Mouse (Mus musculus) adrenal gland, adult 2 months (tissue): ENCODE measurements at regions not wholly inside any gene's neighbourhood (a gene's known extent, or its start where the extent isn't known, plus 50 kb on each side); places are given as distances from the start of the nearest gene placed in this dataset.

Experiments
- DNase-seq: peaks from one replicate; pipeline ENCODE4 v3.0.0; 2021

- DNase-seq: no peak
Measured at GRCm38 (mm10) chr5:101294031-101294430, 370.8 kb downstream of the Nkx6-1 start.

- DNase-seq: peak; percentile 5
Measured at GRCm38 (mm10) chr5:101288358-101288757, 376.4 kb downstream of the Nkx6-1 start.

DNA sequence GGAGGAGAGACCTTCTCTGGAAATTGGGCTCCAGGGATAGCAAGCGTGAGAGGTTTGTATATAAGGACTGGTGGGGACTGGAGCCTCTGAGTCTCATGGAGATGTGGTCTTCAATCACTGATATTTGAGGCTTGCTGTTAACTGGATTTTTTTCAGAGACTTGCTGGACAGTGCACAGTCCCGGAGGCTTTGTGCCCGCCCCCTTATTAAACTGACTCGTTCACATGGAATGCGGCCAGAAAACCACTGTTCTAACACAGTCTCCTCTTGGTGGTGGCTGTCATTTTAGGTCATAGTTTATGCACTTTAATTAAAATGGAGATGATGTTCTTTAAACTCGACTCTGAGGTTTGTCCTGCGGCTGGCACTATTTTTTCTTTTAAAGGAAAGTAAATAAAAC lies 378.9 kb downstream of the Nkx6-1 start:
- DNase-seq: no peak

GRCm38 (mm10) chr5:101250474-101250873 lies 405.0 kb downstream of the Gpat3 start:
- DNase-seq: peak; percentile 52

- DNase-seq: no peak
Measured at GRCm38 (mm10) chr5:101242651-101243050, 397.1 kb downstream of the Gpat3 start.

DNA sequence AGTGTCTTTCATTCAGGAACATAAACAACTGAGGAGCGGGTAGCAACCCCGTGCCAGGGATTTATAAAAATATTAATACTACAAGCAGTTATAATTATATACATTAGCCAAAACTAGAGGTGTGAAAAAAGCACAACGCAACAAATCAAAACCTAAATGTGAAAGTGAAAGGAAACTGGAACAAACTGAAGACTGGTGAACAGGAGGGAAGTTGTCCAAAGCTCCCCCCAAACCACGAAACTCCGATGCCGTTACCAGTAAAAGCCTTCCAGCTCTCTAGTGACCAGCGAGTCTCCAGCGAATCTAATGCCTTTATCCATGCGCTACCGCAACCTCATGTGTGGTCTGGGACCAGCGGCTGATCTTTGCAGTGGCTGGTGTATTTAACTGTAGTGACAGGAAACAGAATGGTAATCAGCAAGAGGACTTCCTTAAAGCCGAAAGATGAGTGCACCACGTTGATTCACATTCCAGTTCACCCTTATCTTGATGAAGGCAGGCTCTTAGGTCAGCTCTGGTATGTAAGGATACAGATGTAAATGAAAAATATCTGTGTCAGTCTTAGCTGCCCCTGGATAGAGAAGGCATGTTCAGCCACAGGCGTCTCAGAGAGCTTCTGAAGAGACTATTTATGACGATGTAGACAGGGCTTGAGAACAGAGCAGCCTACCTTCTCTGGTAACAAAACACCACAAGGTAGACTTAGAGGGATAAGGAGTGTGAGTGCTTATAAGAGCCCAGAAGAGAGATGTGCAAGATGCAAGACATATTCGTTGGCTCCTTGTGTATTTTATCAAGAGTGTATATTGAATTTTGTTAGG lies 394.0 kb downstream of the Gpat3 start:
- no peak for DNase-seq

DNA sequence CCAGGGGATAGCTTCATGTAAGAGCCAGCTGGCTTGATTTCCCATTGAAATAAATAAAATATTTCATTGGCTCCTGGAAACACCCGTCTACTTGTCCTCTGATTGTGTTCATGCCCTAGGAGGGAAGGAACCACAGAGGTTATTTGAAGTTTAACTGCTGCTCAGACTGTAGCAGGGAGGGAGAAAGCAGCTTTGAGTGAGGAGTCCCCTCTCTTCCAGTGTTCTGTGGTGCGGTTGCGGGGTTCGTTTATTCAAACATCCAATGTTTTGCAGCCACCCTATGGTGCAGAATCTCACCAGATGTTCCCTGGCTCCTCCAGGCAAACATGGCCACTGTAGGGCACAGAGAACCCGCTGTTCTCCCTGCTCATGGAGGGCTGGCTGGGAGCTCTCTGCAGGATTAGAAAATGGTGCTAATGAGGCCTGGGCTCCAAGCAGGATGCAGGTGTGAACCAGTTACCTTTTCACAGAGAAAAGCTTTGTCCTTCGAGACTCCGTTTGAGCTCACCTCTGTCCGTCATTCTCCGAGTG lies 390.7 kb downstream of the Gpat3 start:
- DNase-seq: no peak

DNA sequence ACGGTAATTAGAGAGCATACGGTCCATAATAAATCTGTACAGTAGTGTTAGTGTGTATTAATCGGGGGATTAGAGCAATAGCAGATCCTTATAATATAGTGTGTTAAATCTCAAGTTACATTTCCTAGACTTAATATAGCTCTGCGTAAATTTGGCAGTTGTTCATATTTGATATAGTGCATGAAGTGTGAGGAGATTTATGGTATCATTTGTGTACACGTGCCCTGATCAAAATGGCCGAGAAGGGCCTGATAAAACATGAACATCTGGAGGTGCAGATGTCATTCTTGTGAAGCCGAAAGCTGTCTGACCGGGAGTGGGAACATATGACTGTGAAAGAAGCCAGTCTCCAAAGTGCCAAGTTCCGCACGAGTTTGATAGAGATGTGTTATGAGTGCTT lies 376.9 kb downstream of the Gpat3 start:
- no peak for DNase-seq

GRCm38 (mm10) chr5:101218082-101218481 lies 372.6 kb downstream of the Gpat3 start:
- DNase-seq: no peak

DNA sequence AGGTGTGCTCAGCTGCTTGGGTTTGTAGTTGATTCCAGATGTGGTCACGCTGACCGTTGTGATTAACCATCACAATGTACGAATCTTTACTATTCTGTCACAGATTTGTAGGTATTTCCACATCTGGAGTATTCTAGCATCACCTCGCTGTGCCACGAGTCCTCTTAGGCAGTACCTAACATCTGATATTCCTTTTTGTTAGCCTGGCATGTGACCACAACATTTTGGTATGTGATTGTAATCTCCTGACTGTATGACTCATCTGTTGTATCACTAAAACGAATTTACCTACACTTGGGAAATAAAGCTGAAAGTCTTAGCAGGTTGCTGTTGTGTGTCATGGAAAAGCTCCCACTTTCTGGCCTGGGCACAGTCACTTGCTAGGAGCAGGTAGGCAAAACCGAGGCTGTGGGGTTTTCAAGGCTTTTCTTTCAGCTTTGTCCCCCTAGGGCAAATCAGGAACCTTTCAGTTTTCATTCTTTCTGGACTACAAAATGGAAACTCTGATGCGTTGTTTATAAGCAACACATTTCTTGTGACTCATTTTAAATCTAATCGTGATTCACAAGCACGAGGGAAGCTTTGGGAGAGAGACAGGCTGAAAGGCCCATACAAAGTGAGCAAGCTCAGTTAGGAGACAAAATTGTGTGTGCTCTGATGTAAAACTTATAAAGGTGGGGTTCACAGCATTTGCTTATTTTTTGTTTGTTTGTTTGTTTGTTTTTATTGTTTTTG lies 371.5 kb downstream of the Gpat3 start:
- no peak for DNase-seq

DNA sequence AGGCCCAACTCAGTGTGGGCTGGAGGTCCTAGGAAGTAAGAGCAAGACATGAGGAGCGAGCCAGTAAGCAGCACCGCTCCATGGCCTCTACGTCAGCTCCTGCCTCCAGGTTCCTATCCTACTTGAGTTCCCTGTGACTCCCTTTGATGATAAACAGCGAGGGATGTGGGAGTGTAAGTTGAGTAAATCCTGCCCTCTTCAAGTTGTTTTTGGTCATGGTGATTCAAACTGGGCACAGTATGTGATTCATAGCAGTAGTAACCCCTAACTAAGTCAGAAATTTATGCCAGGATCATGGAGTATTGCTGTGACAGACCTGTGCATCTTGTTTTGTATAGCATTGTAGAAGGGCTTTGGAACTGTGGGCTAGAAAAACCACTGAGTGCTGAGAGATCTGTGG lies 366.5 kb downstream of the Gpat3 start:
- no peak for DNase-seq

GRCm38 (mm10) chr5:101208150-101208549 lies 362.6 kb downstream of the Gpat3 start:
- no peak for DNase-seq

GRCm38 (mm10) chr5:101195501-101195900 lies 350.0 kb downstream of the Gpat3 start:
- no peak for DNase-seq

- no peak for DNase-seq
Measured at GRCm38 (mm10) chr5:101190976-101191375, 345.5 kb downstream of the Gpat3 start.

- no peak for DNase-seq
Measured at GRCm38 (mm10) chr5:101173183-101173582, 327.7 kb downstream of the Gpat3 start.

DNA sequence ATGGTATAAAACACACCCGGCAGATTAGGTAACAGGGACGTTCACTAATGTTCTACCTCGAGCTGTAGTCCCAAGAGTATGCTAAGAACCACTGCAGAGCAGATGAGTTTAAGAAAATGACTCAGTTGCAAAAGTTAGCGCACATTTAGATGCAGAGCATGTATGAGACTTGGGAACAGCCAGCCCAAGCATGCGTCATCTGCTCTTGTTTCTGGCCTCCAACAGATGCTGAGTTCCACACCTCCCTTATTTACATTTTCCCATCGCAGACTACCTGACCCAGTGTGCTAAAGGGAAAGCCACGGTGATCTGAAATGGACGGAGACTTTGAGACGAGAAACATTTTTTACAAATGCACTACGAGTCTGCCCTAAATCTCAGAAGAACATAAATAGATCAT lies 327.3 kb downstream of the Gpat3 start:
- DNase-seq: no peak

GRCm38 (mm10) chr5:101169074-101169473 lies 323.6 kb downstream of the Gpat3 start:
- no peak for DNase-seq

GRCm38 (mm10) chr5:101163624-101164213 lies 318.2 kb downstream of the Gpat3 start:
- no peak for DNase-seq

DNA sequence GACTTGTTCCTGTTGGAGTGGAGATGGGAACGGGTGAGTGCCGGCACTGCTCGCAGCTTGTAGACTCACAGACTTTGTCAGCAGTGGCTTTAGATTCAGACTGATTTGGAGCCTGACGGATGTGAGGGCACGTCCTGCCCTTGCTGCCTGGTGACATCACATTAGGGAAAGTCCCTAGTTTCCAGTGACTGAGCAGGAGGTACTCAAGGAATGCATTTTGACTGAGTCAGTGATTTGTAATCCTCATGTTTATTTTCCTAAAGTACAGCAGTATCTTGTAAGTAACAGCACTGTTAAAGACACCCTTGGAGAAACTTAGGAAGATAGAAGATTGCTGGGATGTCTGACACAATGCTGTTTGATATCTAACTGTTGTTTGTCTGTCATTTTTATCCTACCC lies 317.6 kb downstream of the Gpat3 start:
- DNase-seq: peak; percentile 9

GRCm38 (mm10) chr5:101157416-101157815 lies 311.9 kb downstream of the Gpat3 start:
- no peak for DNase-seq

- no peak for DNase-seq
Measured at GRCm38 (mm10) chr5:101146345-101146744, 300.8 kb downstream of the Gpat3 start.

DNA sequence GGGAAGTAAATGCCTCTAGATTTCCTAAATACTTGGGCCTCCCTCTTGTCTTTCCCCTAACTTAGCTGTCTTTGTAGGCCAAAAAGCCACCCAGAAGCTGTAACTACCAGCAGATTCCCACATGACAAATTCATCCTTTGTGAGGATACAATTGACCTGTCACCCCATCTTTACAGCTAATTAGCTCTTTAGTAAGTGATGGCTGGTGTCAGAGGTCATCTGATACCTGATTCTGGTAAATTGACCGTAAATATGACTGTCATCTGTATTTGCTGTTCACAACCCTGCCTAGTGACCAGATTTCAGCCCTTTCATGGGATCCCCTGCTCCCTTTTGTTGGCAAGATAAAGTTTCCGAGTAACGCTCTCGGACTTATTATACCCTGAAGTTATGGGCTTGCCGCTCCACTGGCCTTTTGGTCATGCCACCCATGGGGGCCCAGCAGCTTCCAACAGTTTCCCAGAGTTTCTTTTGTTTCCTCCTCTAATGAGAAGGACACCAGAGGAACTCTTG lies 279.5 kb downstream of the Gpat3 start:
- DNase-seq: no peak

- no peak for DNase-seq
Measured at GRCm38 (mm10) chr5:101122914-101123313, 277.4 kb downstream of the Gpat3 start.
